Mouse (Mus musculus): ENCODE measurements around the gene Kirrel.

GRCm38 (mm10) chr3:87033357-87033756 is 141.2 kb downstream of the Kirrel start:
- no peak for TF ChIP-seq SRF (IDR thresholded peaks at IDR 0.05; ENCODE audit: control insufficient read depth, insufficient read length, low read depth)
- no peak for TF ChIP-seq CEBPB (IDR thresholded peaks at IDR 0.05; ENCODE audit: insufficient read depth, poor library complexity, severe bottlenecking)
- TF ChIP-seq TCF3 (IDR thresholded peaks at IDR 0.05; ENCODE audit: insufficient read length, low read depth) = no peak
- no peak for TF ChIP-seq POLR2A (IDR thresholded peaks at IDR 0.05; ENCODE audit: insufficient read length, low read depth)
- no peak for TF ChIP-seq REST (IDR thresholded peaks at IDR 0.05; ENCODE audit: insufficient read depth, insufficient read length)
- no peak for TF ChIP-seq MAX (IDR thresholded peaks at IDR 0.05; ENCODE audit: low read depth)
- TF ChIP-seq MYOD1 (IDR thresholded peaks at IDR 0.05; ENCODE audit: control insufficient read depth in 1 of 3, insufficient read length in 2 of 3, low read depth in 2 of 3) = no peak

Measured in myocyte (in vitro differentiated cells).